Mouse (Mus musculus): ENCODE results near the gene Trdn. TPM values are rescaled to one million over a fixed set of nuclear protein-coding genes. Genes with fewer than 3 reads are reported as not detected.

The Trdn gene
- polyA plus RNA-seq, 1 experiment from 2014 or later = 0.57 TPM

GRCm38 (mm10) chr10:33353026-33353425 lies 272.7 kb downstream of the Trdn start:
- WGBS = 86% methylated on average over 1 of the region's 1 CpGs
- Histone ChIP-seq H3K9ac (replicated peaks; ENCODE audit: low read length) (no peak overlapping the region), H3K4me1 (ENCODE audit: insufficient read depth, low read length) (no peaks in the 10 kb centered on the region), H3K27me3 (ENCODE audit: insufficient read depth, low read length) (no peaks in the 10 kb centered on the region), H3K4me3 (ENCODE audit: low read length) (no peak overlapping the region), H3K36me3 (ENCODE audit: insufficient read depth, low read length) (no peaks in the 10 kb centered on the region), H3K9me3 (ENCODE audit: low read length) (no peaks in the 10 kb centered on the region), H3K4me2 (replicated peaks; ENCODE audit: low read depth, low read length) (no peak overlapping the region), H3K27ac (ENCODE audit: low read length) (no peak overlapping the region)
- ATAC-seq (ENCODE audit: low FRiP score, low TSS enrichment) = no peak

GRCm38 (mm10) chr10:33366521-33366920 lies 286.2 kb downstream of the Trdn start:
- Histone ChIP-seq H3K4me2 (replicated peaks; ENCODE audit: low read depth, low read length) (no peak overlapping the region), H3K27me3 (ENCODE audit: insufficient read depth, low read length) (no peaks in the 10 kb centered on the region), H3K36me3 (ENCODE audit: insufficient read depth, low read length) (no peaks in the 10 kb centered on the region), H3K4me1 (ENCODE audit: insufficient read depth, low read length) (no peaks in the 10 kb centered on the region), H3K9me3 (ENCODE audit: low read length) (no peaks in the 10 kb centered on the region), H3K27ac (ENCODE audit: low read length) (no peak overlapping the region), H3K9ac (replicated peaks; ENCODE audit: low read length) (no peak overlapping the region), H3K4me3 (ENCODE audit: low read length) (no peak overlapping the region)
- ATAC-seq (ENCODE audit: low FRiP score, low TSS enrichment) = no peak

GRCm38 (mm10) chr10:33370534-33370933 lies 290.2 kb downstream of the Trdn start:
- Histone ChIP-seq H3K9me3 (ENCODE audit: low read length) (no peaks in the 10 kb centered on the region), H3K27me3 (ENCODE audit: insufficient read depth, low read length) (no peaks in the 10 kb centered on the region), H3K9ac (replicated peaks; ENCODE audit: low read length) (no peak overlapping the region), H3K27ac (ENCODE audit: low read length) (no peak overlapping the region), H3K36me3 (ENCODE audit: insufficient read depth, low read length) (no peaks in the 10 kb centered on the region), H3K4me2 (replicated peaks; ENCODE audit: low read depth, low read length) (no peak overlapping the region), H3K4me1 (ENCODE audit: insufficient read depth, low read length) (no peaks in the 10 kb centered on the region), H3K4me3 (ENCODE audit: low read length) (no peak overlapping the region)
- no peak for ATAC-seq (ENCODE audit: low FRiP score, low TSS enrichment)
- WGBS = 81% methylated on average over 2 of the region's 2 CpGs

- Histone ChIP-seq H3K27me3 (ENCODE audit: insufficient read depth, low read length) (no peaks in the 10 kb centered on the region), H3K27ac (ENCODE audit: low read length) (no peak overlapping the region), H3K36me3 (ENCODE audit: insufficient read depth, low read length) (no peaks in the 10 kb centered on the region), H3K4me3 (ENCODE audit: low read length) (no peak overlapping the region), H3K4me2 (replicated peaks; ENCODE audit: low read depth, low read length) (no peak overlapping the region), H3K9me3 (ENCODE audit: low read length) (no peaks in the 10 kb centered on the region; the same call in 1 of the 2 replicates), H3K9ac (replicated peaks; ENCODE audit: low read length) (no peak overlapping the region), H3K4me1 (ENCODE audit: insufficient read depth, low read length) (no peaks in the 10 kb centered on the region)
- whole genome bisulfite sequencing = 85% methylated on average over 2 of the region's 2 CpGs
- no peak for ATAC-seq (ENCODE audit: low FRiP score, low TSS enrichment)
Observed at GRCm38 (mm10) chr10:33375474-33376029, 295.2 kb downstream of the Trdn start.

Other genes with a start within 250 kb of the Trdn start
- 0.24 and 0.64 TPM in 2 replicates for gene Nkain2, start 190.1 kb upstream of the Trdn start, polyA plus RNA-seq (2015; fragmentation: Nextera tagmentation; extraction: Ambion mirVana)